Mouse (Mus musculus): Measurements from ENCODE around the gene Glrx5. TPM values are rescaled to one million over a fixed set of nuclear protein-coding genes. Genes with fewer than 3 reads are reported as not detected.

Gene Glrx5
- total RNA-seq, 2 experiments from 2014 or later = 159 to 254 TPM

DNA sequence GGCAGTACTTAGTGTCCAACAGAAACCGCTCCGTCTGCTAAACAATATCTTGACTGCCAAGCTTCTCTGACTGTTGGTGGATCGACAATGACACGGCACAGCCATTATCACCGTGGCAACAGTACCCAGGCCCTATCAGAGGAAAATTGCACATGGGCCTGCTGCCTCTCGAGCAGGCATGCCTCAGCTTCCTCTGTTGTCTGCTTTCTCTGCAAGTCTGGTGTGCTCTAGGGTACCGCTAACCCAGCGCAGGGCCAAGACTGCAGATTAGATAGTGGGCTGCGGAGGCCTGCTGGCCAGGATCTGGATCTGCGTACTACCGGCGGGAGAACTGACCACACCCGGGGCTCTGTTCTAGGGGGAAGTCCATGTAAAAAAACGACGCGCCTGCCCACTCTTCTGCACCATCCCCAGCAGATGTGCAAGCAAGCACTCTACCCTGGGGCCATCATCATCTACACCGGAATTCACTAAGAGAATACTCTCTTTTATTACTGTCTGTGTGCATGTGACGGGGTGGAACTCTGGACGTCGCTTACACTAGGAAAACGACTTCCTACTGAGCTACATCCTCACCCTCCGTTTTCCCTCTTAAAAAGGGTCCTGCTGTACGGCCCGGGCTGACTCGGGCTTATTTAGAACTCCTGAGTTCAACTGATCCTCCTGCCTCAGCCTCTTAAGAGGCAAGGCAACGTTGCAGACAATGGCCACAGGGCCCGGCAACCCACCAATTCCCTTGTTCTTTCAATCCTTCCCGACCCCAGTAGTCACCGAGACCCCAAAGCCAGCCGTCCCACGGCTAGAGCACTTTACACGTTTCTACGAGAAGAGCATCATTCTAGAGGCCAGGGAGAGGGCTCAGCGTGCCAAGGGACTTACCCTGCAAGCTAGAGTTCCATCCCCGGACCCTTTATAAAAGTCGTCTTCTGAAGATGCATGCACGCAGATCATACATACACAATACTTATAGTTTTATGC is 1.1 kb upstream of the Glrx5 start:
- no peak for DNase-seq

DNA sequence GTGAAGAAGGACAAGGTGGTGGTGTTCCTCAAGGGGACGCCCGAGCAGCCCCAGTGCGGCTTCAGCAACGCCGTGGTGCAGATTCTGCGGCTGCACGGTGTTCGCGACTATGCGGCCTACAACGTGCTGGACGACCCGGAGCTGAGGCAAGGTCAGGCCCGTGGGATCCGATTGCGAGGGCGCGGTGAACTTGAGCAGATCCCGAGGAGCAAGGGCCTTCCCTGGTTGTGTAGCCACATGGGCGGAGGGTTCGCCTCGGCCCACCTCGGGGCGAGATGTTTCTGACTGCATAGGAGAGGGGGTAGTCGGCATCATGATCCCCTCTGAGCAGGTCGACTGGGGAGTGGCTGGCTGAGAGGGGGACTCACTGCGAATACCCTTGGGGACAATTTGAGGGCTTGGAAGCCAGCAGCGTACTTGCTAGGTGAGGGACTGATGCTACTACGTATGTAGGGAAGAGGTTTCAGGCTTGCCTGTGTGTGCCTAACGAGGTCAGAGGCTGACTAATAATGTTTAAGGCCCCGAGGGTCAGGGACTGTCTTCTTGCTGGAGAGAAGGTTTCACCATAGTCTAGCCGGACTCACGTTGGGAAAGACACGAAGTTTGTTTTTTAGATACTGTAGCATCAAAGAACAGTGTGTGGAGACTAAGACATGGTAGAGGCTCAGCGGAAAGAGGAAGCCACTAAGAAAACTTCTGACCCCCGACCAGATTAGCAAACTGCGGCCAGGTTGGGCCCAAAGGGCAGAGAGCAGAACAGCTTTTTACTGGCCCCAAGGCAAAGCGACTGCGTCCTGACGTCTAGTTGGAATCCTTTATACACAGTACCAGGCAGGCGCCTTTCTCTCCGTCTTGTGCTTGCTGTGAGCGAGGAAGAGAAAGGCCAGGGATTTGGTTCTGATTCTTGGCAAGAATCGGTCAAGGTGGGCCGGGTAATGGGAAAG is 616 bp downstream of the Glrx5 start:
- peak; percentile 53 to 58 for DNase-seq

DNA sequence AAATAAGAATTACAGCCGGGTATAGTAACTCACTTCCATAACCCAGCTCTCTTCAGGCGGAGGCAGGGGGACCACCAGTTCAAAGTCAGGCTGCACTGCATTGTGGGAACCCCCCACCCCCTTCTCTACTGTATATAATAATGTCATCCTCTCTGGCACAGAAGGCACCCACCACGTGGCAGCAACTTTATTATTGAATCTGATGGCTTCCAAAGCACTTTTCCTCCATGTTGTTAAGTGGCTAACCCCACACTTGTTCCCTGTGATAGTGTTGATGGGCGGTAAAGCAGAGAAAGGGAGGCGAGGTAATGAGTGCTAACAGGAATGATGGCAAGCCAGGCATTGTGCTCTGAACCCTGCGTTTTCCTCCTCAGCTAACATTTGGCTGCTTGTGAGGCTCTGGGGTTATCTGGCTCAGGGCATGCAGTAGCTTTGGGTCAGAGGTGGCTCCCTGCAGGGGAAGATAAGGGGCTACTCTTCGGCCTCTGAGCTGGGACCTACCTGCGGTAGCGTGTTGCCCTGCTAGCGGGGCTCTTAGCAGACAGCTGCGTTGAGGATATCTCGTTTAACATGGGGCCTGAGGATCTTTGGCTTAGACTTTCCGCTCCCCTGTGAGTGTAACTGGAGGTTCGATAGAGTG is 1.8 kb downstream of the Glrx5 start:
- no peak for DNase-seq

DNA sequence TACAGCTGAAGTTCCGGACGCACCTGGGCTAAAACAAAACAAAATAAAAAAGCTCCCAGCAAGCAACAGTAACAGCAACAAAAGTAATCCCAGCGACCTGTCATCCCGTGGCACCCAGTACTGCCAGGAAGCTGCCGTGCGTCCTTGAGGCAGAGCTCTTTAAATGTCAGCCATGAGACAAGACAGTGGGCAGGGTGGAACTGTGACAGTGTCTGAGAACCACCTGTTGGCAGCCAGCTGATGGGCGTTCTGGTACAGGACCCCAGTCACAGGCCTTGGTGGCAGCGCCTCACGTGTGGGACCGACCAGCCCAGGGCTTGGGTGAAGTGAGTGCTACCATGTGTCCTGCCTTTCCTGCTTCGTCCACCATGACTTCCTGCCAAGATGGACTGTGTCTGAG is 5.7 kb downstream of the Glrx5 start:
- peak; percentile 74 to 79 for DNase-seq

DNA sequence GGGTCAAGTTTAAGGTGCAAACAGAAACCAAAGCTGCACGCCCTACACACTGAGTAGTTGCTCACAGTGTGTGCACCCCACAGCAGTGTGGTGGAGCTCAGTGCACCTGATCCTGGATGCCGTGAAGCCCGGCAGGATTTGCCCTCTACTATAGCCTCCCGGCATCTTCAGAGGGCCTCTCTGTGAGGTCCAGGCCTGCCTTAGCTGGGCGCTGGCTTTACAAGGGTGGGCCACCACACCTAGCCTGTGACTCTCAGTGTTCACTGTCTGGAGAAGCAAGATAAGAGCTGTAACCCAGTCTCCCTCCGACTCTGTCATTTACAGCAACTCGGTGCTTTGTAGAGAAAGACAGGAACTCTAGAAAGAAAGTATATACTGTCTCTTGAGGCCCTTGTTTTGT is 6.4 kb downstream of the Glrx5 start:
- no peak for DNase-seq

DNA sequence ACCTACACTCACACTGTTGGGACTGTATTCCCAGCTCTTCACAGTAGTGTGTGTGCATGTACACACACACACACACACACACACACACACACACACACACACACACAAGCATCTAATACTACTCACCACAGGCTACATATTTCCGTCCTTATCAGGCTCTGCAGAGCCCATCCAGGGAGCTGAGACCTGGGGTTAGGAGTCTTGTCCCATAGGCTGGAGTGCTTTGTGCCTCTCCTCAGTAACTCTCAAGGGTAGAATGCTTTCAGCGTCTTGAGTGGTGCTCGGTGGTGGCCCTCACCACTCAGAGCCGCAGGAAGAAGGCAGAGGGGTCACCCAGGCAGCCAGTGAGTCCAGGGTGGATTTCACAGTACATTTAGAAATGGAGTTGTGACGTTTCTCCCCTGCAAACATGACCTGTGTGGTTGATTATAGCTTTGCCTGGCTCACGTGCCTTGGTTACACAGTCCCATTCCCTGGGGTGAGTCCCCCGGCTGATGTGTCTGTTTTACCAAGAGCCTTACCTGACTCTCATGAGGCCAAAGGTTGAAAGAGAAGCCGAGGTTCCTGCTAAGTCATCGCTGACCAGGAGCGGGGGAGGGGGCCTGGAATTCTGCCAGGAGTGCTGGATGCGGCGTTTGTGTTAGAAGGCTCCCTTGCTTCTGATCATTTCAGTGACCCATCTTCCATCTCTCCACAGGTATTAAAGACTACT is 7.2 kb downstream of the Glrx5 start:
- DNase-seq = peak; percentile 62 to 74

DNA sequence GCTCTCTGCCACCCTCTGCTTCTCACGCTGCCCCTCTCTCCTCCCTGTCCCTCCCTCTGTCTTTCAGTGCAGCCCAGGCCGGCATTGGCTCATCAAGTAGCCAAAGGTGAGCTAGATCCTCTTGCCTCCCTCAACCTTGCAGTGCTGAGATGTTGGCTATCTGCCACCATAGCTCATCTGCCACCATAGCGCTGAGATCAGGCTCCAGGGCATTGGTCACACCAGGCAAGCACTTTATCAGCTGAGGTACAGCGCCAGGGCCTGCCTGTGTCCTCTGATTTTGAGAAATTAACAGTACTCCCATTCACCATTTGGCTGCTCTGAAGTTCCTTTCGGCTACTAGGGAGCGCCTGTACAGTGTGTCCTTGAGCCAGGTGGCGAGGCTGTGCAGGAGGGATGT is 8.5 kb downstream of the Glrx5 start:
- DNase-seq = no peak

DNA sequence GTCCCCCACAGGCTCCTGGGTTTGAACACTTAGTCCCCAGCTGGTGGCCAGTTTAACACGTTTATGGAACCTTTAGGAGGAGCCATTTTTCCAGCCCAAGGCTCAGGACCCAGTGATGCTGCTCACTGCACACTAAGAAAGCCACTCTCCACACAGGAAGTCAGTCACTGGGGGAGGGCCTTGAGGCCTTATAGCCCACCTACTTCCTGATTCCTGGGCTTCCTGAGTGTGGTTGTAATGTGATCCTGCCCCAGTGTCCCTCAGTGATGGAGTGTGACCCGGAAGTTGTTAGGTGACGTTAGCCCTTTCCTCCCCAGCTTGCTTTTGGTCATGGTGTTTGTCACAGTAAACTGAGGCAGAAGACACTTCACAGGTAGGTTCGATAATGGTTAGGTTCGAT is 10.6 kb downstream of the Glrx5 start:
- no peak for DNase-seq

DNA sequence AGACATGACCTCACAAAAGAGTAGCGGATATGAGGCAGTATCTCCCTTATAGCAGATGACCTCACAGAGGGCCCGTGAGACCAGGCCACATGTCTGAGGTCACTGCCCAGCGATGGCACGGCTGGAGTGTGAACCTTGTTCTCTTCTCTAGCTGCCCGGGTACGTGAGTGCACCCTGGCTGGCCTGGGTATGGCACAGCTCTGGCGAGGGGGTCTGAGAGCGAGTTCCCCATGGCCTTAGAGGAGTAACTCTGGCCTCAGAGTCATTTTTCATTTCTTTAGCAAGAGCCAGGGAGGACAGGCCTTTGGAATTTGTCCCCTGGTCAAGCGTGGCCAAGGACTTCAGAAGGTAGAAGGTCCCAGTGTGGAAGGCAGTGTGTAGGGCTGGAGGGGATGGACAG is 12.3 kb downstream of the Glrx5 start:
- no peak for DNase-seq

DNA sequence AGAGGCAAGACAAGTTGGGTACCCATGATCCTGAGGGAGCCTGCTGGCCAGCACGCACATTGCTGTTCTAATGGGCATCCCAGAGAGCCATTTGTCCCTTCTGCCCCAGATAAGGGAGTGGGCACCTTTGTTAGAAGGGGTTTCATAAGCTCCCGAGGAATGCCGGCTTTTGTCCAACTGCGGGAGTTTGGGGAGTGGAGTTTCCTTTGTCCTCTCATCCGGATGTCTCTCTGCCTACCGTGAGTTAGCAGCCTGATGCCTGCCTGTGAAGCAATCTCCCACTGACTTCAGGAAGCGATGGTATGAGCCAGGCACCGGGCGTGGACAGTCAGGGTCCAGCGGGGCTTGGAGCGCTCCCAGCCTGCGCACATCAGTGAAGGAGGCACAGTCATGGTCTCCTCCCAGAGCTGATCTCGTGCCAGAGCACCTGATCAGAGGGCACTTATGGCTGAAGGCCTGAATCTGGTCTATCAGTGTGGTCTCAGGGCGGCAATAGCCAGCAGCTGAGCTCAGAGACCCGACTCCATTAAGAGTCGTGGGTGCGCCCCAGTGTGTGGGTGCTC is 15.9 kb downstream of the Glrx5 start:
- no peak for DNase-seq

DNA sequence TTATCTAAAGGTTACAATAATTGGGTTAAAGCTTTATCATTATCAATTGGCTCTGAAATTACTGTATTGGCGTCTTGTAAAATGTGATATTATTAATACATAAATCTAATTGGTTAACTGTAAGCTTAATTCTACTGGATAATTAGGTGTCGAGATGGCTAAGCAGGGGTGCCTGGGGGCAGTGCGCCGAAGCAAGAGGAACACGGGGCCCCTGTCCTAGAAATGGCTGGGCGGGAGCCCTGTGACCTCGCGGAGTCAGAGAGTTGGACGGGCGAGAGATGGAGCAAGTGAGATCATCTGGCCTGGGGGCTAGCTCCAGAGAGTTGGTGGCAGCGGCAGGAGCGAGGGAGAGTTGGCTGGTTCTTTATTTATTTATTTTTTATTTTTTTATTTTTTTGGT is 17.3 kb downstream of the Glrx5 start:
- no peak for DNase-seq

DNA sequence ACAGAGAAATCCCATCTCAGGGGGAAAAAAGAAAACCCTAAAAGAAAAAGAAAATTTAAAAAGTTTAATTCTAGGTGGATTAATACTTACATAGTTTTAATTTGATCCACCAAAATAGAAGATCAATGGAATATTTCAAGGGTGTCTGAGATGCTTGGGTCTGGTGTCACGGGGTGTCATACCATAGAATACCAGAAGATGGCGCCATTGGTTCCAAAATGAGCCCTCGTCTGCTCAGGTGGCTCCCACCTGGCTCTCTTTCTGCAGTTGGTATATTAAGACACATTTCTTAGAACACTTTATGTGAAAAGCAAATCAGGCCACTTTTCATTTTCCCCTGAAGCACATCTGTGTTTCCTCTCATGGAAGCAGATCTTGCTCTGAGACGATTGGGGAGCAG is 18.4 kb downstream of the Glrx5 start:
- peak; percentile 43 to 60 for DNase-seq

DNA sequence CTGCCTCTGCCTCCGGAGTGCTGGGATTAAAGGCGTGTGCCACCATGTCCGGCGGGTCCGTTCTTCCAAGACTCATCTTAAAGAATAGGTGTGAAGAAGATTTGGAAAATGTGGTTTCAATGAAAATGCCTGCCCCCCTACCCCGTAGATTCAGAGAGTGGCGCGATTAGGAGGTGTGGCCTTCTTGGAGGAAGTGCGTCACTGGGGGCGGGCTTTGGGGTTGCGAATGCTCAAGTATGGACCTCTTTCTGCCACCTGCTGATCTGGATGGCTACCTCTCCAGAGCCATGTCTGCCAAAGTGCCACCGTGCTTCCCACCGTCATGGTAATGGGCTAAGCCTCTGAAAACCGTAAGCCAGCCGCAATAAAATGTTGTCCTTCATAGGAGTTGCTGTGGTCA is 21.6 kb downstream of the Glrx5 start:
- no peak for DNase-seq

DNA sequence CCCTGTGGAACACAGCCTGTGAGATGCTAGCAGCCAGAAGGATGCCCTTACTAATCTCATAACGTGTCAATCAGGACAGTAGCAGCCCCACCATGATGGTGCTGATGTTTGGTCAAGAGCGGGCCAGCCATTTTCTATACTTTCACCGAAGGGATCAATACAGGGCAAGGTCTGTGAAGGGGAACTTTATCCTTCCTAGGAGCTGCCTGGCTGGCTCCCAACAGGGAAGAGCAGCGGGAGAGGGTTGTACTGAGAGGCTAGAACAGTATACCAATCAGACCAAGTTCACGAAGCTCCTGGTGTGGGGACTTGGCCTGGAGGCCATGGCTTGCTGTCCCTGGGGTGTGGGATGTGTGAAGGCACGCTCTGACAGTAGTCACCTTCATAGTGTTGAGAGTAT is 22.8 kb downstream of the Glrx5 start:
- no peak for DNase-seq

DNA sequence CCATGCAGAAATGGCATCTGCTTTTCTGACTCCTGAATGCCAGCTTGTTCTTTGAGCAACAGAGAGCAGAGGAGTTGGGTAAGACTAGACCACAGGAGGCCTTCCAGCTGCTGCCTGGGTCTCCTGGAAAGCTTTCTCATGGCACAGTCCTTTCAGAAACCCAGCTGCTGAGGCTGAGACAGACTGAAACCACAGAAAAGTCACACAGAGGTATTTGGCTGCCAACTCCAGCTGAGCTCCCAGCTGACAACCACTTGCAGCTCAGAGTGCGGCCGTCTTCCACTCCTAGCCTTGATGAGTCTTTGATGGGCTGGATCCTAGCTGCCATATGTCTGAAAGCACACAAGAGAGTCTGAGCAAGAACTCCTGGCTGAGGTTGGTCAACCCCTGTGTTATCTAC is 27.5 kb downstream of the Glrx5 start:
- DNase-seq = no peak

DNA sequence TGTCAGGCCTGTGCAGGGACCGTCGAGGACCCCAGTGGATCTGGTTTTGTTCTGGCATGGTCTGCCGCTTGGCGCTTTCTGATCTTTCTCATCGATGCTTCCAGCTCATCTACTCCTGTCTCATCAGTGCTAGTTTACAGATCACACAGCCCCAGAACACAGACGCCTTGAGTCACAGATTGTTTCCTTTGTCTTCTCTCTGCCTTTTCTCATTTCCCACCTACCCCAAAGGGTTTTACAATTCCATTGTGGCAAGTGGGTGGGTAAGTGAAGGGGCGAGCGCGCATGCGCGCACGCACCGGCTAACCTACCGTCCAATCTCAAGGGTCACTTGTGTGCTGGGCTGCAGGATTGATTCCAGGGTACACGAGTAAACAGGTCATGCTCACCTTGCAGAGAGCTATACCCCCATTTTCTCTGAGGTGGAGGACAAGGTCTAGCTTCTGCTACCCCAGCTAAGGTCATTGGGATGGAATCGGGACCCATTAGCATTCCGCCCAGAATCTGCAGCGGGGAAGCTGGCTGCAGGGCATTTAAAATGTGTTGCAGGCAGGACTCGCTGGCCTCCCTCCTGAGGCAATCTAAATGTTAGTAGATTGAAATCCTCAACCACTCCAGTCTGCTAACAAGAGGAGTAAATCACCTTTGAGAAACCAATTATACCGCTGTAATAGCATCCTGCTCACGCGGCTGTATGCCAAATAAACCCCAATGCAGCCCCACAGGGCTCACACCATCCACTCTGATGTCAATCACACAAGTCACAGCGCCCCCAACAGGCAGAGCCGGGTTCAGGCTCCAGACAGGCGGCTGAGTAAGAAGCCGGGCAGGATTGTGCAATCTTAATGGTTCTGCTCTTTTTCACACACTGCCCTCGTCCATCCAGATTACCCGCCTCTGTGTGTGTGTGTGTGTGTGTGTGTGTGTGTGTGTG is 31.0 kb downstream of the Glrx5 start:
- DNase-seq = peak in 1 of 2 experiments; percentile 34

DNA sequence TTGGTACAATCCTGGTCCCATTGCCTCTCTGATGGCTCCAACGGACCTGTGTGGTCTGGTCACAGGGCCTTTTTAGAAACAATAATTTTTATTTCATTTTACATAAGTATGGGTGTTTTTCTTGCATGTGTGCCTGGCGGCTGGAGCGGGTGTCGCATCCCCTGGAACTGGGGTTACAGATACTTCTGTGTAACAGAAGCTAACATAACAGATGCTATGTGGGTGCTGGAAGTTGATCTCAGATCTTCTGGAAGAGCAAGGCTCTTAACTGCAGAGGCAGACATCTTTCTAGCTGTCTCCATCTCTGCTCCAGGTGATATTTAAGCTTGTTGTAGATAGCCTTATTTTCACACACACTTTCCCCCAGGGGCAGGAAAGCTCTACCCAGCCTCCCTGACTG is 31.7 kb downstream of the Glrx5 start:
- no peak for DNase-seq

DNA sequence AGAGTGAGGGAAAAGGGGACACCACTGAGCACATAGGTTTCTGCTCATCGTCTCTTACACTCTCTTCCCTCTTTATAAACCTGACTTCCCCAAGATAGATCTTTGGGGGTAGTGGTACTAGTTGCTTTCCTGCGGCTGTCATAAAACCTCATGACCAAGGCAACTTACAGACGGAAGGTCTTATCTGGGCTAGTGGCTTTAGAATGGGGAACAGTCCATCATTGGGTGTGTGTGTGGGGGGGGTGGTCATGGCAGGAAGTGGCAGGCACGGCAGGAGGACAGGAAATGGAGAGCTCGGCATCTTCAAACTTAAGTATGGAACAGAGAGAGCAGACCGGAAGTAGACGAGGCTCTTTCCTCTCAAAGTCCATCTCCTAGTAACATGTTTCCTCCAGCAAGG is 32.6 kb downstream of the Glrx5 start:
- DNase-seq = no peak

DNA sequence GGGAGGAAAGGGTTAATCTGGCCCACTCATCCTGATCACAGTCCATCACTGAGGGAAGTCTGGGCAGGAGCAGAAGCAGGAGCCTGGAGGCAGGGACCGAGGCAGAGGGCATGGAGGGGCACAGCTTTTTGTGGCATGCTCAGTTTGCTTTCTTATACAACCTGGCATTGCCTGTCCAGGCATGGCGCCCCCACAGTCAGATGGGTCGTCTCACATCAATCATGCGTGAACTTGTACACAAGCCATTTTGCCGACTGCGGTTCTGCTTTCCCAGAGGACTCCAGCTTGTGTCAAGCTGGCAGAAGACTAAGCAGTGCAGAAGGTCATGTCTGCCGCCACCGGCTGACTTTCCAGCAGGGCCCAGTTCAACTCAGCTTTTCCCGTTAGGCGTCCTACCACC is 34.0 kb downstream of the Glrx5 start:
- no peak for DNase-seq

DNA sequence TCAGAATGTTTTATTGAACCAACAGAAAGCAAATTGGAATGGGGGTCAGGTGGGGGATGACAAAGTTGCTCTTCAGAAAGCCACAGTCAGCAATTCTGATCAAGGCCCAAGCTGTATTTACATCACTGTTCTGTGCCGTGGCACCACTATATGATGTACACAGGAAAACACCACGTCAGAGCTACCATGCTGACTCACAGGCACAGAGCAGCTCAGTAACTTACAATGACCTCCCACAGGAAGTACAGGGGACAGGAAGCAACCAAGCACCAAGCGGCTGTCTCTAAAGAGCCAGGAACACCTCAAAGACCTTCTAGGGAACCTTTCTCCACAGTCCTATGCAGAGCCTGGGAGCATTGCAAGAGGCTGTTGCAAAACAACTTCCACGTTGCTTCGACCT is 36.4 kb downstream of the Glrx5 start:
- DNase-seq = no peak
